Mouse (Mus musculus) right cerebral cortex, postnatal 10 days (tissue): Measurements from ENCODE around the gene Ppp1r18.

ENCODE experiments used
- DNase-seq, 2 experiments: peaks; one replicate each; pipeline ENCODE4 v3.0.0; 2021; ENCODE audit warnings: low spot score in 2 of 2

Ppp1r18 gene

DNA sequence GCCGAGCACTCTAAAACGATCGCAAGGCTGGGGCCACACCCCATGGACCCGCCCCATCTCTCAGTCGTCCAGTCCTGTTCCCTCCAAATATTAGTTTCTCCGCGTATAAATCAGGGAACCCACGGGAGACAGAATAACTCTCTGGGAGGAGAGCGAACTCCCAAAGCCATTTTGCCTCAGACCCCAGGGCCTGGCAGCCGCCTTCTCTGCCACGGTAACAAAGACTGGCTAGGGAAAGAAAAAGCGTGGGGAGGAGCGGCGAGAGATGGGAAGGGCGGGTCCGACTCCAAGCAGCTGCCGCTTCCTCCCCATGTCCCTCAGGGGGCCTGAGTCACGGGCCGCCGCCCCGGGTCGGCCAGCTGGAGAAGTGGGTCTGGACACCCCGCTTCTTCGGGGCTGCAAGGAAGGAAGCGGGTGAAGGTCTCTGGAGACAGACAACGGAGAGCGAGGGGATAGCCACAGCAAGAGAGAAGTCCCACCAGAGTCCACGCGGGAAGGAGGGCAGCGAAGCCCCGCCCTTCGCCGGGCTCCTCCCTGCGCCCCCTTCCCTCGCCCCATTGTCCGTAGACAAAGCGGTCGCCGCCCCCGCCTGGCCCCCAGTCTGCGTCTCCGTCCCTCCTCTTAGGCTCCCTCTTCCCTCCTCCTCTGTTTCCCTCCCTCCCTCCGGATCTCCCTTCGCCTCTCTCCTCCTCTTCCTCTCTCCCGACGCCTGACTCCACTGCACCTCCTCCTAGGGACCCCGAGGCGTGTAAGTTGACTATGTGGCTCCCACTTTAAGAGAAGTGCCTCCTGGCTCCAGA, at the start of gene Ppp1r18:
Gene Ppp1r18, plus strand, starts transcription at position 113 of the 800 bp plus-strand sequence.
- DNase-seq: peak; percentile 75 to 81

DNA sequence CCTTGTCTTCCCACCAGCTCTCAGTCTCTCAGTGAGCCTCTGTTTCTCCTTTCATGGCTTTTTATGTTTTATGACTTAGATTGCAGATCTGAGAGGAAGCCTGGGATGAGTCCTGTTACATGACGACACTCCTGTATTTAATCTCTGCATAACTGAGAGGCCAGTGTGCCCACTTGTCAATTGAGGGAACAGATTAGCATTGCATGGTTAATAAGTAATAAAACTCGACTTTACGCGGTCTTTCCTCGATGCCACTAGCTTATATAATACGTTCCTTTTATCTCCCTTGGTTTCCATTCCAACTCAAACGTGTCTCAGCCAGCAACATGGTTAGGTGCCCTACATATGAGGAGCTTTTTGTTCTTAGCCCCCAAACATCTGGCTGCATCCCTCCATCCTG, 49.6 kb upstream of the Ppp1r18 start:
- no peak for DNase-seq

DNA sequence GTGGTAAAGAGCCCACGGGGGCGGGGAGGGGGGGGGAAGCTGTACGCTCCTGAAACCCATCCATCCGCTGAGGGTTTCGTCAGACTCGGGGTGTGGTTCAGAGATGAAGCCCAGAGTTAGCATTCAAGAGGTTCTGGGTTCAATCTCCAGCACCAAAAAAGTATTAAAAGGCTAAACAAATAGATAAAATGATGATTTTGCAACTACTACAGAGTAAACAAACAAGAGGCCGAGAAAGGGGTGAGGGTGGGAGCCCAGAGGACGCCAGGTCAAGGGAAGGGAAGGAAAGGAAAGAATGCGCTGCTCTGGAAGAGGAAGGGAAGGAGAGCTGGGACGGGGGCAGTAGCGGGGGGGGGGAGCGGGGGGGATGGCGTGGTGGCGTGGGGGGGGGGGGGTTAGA, 48.7 kb upstream of the Ppp1r18 start:
- no peak for DNase-seq

DNA sequence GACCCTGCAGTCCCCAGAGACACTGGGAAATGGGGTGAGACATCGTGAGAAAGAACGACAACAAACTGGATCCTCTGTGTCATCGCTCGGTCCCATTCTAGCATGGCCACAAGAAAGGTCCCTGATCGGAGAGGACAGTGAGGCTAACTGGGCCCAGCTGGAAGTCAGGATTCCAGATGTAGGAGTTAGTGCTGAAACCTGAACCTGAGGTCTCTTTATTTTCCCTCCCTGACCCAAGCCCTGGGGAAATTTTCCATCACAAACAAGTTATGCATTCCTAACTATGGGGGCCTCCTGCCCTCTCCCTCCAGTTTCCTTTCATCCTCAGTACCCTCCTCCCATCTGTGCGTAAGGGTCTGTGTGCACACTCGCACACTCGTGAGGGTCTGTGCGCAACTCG, 48.2 kb upstream of the Ppp1r18 start:
- no peak for DNase-seq

DNA sequence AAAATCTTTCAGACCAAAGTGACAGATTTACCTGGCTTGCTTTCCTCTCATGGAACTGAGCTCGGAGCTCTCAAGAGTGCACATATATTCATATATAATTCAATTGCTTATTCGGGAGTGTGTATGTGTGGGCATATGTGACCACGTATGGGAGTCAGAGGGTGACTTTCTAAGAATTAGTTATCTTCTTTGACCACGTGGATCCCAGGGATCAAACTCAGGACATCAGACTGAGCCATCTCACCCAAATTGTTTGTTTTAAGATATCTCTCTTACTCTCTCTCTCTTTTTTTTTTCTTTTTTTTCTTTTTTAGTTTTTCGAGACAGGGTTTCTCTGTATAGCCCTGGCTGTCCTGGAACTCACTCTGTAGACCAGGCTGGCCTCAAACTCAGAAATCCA, 45.3 kb upstream of the Ppp1r18 start:
- DNase-seq: no peak

DNA sequence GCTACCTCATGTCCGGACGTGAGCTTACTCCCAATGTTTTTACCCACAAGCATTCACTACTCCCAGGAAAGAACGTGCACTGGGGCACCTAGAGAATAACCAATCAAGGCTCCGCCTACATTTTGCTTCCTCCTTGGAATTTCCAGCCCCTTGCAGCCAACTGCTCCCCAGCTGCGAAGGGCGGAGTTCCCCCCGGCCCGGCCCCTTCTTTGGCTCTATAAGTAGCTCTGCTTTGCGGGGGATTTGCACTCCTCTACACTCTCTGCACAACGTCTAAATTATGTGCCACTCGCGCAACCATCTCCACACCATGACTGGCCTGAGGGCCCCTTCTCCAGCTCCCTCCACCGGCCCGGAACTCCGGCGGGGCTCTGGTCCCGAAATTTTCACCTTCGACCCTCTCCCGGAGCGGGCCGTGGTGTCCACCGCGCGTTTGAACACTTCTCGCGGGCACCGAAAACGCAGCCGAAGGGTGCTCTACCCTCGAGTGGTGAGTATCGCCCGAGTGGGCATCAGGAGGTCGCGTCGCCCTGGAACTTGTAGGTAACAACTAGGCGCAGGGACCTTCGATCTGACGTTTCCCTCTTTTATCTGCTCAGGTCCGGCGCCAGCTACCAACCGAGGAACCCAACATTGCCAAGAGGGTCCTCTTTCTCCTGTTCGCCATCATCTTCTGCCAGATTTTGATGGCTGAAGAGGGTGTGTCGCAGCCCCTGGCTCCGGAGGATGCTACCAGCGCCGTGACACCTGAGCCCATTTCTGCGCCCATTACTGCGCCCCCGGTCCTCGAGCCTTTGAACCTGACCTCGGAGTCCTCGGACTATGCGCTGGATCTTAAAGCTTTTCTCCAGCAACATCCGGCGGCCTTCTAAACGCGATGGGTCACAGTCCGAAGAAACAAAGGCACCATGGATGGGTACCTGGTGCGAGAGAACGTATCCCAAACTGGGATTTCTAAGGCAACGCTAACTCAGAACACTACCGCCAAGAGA, 43.7 kb upstream of the Ppp1r18 start, which contains the start of gene Ier3:
Gene Ier3, plus strand, starts transcription at position 246 of the 992 bp plus-strand sequence.
- DNase-seq: peak; percentile 79

DNA sequence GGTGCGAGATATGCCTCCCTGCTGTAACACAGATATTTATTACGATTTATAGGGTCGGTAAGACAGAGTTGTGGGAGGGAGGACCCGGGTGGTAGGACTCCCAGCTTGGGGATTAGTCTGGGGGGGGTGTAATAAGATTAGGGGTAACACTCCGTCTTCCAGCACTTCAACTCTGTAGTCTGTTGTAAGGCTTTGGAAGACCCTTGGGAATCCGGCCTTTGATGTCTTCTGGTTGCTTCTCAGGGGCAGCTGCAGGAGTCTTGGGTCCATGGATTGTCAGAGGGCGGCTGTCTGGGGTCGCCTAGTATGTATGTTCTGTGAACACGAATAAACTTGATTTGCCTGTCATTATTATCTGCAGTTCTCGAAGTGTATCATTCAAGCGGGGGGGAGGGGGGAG, 42.8 kb upstream of the Ppp1r18 start:
- no peak for DNase-seq

DNA sequence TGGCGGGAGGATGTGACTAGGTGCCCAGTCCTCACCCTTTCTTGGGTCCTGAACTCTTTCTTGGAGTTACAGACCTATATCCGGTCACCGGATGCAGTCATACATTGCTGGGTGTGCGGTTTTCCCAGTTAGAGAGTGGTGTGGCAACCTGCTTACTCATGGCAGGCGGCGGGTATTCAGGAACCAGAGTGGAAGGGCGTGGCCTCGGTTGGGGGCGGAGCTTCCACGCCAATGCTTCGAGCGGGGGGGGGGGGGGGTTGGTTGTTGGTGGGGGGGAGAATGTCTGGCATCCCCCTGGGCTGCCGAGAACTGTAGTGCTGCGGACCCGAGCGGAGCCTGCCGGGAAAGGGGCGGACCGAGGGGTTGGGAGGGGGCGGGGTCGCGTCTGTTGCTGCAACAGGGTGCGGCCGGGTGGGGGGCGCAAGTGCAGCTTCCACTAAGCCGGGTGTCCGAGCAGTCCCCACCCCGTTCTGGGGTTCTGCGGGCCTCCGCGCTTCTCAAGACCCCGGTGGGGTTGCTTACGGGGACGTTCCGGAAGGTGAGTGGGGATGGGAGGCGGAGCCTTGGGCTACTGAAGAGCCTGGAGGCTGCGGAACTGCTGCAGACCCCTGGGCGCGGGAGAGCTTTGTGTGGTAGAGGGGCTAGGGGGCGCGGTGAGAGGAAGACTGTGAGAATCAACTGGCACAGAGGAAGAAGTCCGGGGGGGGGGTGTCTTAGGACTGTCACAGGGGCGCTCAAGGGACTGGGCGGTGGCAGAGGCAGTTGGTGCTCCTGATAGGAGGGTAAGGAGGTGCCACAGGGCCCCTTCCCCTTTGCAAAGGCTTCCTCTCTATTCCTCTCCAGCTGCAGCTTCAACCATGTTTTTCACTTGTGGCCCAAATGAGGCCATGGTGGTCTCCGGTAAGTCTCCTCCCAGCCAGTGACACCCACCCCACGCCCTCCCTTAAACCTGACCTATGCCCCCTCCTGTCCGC, 42.1 kb upstream of the Ppp1r18 start, which contains the start of gene Flot1:
Gene Flot1, plus strand, starts transcription at position 267 of the 974 bp plus-strand sequence.
- DNase-seq: peak; percentile 87 to 90

DNA sequence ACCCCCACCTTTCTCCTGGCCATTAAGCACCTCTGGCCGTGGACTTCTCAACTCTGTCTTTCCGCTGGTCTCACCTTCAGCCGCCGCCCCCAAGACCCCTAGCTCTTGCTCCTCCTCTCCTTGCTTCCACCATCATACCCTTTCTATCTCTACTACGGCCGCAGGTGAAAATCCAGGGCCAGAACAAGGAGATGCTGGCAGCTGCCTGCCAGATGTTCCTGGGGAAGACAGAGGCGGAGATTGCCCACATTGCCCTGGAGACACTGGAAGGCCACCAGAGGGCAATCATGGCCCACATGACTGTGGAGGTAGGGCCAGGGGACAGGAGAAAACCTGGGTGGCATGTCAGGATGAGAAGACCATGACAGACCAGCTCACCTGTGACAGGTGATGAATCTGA, 41.0 kb upstream of the Ppp1r18 start:
- peak in 1 of 2 experiments; percentile 36 for DNase-seq

DNA sequence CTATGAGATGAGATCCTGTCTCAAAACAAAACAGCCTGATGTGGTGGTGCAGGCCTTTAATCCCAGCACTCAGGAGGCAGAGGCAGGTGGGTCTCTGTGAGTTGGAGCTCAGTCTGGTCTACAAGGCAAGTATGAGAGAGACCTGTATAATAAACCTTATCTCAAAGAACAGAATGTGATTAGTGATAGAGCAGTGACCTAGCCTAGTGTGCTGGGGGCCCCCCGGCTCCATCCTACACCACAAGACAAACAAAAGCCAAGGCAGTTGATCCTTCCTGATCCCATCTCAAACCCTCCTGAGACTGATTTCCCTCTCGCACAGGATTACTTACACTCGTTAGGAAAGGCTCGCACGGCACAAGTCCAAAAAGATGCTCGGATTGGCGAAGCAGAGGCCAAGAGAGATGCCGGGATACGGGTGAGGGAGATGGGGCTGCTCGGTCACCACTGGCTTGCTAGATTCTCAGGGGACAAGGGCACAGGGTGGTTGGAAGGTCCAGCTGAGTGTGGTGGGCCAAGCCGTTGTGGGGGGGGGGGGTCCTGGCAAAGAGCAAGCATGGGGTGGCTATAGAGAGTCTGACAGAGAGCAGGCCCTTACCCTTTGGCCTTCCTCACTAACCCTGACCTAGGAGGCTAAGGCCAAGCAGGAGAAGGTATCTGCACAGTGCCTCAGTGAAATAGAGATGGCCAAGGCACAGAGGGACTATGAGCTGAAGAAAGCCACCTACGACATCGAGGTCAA, 40.1 kb upstream of the Ppp1r18 start:
- no peak for DNase-seq

DNA sequence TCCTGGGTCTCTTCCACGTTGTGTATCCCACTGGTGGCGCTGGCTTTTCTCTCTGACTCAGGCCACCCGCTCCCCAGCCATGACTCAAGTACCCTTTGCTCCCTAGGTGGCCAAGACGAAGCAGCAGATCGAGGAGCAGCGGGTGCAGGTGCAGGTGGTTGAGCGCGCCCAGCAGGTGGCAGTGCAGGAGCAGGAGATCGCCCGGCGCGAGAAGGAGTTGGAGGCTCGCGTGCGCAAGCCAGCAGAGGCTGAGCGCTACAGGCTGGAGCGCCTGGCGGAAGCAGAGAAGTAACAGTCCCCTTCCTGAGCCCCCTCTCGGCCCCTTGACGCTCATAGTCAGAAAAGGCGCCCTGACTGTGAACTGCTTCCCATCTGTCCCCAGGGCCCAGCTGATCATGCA, 35.7 kb upstream of the Ppp1r18 start:
- DNase-seq: peak; percentile 87 to 90

DNA sequence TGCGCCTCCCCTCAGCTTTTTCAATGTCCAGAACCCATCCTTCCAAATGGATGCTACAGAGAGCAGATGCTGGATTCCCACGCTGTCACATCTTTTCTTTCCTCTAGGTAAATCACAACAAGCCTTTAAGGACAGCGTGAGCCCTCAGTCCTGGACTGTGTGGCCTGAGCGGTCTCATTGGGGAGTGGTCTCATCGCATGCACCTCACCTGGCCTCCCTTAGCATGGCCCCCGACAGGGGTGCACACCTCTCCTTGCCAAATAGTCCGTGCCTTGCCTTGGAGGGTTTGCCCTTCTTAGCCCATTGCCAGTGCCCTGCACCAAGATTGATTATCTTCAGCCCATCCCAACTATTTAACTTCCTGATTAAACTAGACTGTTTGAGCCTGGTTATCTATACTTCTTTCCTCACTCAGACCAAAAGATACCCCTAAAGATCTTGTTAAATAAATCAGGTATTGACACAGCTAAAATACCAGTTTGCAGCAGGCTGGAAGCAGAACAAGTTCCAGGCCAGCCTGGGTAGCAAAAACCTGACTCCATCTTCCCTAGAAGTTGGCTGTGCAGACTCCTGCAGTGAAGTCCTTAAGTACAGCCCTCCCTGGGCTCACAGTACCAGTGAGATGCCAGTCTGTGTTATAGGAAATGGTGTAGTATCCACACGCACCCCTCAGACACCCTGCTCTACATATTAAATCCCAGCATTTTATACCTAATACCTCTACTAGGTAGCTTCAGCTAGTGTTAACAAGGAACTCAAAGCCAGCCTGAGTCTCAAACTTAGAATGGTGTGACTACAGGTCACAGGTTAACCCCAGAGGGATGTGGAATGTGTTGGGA, 32.8 kb upstream of the Ppp1r18 start:
- DNase-seq: no peak

DNA sequence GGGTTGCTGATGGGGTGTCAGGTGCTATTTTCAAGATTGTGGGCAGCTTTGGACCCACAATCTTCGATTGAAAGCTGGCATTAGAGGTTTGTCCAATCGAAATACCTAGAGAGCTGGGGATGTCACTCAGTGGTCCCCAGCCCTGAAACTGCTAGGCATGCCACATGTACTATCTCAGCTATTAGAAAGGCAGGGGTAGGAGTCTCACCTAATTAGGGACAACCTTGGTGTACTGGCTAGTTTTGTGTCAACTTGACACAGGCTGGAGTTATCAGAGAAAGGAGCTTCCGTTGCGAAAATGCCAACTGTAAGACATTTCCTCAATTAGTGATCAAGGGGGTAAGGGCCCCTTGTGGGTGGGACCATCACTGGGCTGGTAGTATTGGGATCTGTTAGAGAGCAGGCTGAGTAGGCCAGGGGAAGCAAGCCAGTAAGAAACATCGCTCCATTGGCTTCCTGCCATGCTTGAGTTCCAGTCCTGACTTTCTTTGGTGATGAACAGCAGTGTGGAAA, 32.1 kb upstream of the Ppp1r18 start:
- DNase-seq: peak; percentile 54 to 68

DNA sequence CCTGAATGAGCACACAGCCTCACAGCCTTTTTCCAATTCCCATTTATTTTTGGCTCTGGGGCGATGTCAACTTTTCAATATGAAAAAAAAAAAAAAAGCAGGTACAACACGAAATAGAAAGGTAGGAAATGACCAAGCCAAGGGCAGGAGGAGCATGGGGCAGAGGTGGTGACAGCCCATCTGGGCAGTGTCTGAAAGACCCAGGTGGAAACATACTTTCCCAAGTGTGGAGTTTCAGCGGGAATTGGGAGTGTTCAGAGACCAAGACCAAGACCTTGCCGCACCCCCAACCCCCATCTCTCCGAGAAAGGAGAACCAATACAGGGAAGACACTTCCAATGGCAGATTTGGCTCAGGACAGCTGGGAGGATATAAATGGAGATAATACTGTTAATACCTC, 31.5 kb upstream of the Ppp1r18 start:
- peak in 1 of 2 experiments; percentile 44 for DNase-seq

DNA sequence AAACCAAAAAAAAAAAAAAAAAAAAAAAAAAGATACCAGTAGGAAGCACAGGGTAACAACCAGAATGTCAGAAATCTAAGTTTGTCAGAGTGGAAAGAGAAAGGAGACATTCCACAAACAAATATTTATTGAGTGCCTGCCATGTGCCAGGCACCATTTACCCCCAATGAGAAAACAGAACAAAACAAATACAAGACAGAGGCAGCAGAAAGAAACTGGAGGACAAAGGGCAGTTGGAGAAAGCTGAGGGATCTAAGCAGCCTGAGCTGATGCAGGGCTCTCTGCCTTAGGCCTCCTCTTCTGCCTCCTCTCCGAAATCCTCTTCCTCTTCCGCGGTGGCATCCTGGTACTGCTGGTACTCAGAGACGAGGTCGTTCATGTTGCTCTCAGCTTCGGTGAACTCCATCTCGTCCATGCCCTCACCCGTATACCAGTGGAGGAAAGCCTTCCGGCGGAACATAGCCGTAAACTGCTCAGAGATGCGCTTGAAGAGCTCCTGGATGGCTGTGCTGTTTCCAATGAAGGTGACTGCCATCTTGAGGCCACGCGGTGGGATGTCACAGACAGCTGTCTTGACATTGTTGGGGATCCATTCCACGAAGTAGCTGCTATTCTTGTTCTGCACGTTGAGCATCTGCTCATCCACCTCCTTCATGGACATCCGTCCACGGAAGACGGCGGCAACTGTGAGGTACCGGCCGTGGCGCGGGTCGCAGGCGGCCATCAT, 30.5 kb upstream of the Ppp1r18 start:
- DNase-seq: peak in 1 of 2 experiments; percentile 70

DNA sequence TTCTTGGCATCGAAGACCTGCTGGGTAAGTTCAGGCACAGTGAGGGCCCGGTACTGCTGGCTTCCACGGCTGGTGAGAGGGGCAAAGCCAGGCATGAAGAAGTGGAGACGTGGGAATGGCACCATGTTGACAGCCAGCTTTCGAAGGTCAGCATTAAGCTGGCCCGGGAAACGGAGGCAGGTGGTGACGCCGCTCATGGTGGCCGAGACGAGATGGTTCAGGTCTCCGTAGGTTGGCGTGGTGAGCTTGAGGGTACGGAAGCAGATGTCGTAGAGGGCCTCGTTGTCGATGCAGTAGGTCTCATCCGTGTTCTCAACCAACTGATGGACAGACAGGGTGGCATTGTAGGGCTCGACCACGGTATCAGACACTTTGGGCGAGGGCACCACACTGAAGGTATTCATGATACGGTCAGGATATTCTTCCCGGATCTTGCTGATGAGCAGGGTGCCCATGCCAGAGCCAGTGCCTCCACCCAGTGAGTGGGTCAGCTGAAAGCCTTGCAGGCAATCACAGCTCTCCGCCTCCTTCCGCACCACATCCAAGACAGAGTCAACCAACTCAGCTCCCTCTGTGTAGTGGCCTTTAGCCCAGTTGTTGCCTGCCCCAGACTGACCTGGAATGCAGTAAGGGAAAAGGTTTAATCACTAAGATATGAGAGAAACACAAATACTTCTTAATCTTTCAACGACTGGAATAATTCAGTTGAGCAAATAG, 29.8 kb upstream of the Ppp1r18 start:
- peak in 1 of 2 experiments; percentile 51 for DNase-seq

DNA sequence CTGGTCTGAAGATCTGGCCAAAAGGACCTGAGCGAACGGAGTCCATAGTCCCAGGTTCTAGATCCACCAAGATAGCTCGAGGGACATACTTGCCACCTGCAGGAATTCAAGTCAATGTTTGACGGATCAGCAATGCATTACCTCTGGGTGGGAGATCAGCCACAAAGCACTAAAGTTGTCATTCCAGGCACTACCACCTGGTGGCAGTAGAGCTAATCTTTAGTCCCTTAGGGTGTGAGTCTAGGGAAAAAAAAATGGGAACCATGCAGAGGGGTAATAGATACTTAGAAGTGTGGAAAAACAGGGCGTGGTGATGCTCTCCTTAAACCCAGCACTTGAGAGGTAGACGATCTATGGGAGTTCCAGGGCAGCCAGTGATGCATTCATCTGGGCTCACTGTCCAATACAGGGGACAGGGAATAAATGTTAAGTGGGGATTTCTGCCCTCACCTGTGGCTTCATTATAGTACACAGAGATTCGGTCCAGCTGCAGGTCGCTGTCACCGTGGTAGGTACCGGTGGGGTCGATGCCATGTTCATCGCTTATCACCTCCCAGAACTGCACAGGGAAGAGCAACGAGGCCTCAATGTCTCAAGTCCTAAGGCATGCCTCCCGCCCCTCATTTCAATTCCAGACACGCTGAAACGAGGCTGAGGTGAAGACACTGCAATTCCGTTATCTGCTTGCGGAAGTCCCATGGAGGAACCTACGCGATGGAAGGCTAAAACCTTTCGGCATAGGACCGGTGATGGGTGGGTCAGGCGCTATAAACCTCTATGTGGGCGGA, 29.0 kb upstream of the Ppp1r18 start:
- DNase-seq: peak; percentile 92
